Mouse (Mus musculus) ovary, postnatal 36 days (tissue): ENCODE results near the gene Tsga10ip.

Experiments used
- DNase-seq: peaks from one replicate; pipeline ENCODE4 v3.0.0; 2022; ENCODE audit warnings: low spot score, mixed read lengths

Tsga10ip gene

DNA sequence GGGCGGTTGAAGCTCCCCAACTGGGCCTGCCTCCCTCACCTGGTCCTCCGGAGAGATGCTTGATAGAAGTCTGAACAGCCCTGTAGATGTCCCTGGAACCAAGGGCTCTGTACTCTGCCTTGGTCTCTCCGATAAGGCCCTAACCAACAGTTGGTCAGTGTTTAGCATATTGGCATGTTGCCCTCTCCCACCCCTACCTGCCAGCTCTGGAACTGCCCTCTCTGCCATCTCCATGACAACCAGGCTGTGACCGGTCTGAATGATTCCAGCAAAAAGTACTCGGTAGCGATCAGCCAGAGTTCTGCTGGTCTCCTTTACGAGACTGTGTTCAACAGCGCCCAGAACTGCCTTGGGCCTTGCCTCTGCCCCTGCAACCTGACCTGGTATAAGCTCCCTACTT, at the start of gene Tsga10ip:
TSS of gene Tsga10ip (minus strand) at position 234 of the 400 bp plus-strand sequence.
- no peak for DNase-seq

GRCm38 (mm10) chr19:5451766-5452165, 49.4 kb upstream of the Tsga10ip start:
- no peak for DNase-seq

GRCm38 (mm10) chr19:5449673-5450072, 47.3 kb upstream of the Tsga10ip start:
- no peak for DNase-seq

DNA sequence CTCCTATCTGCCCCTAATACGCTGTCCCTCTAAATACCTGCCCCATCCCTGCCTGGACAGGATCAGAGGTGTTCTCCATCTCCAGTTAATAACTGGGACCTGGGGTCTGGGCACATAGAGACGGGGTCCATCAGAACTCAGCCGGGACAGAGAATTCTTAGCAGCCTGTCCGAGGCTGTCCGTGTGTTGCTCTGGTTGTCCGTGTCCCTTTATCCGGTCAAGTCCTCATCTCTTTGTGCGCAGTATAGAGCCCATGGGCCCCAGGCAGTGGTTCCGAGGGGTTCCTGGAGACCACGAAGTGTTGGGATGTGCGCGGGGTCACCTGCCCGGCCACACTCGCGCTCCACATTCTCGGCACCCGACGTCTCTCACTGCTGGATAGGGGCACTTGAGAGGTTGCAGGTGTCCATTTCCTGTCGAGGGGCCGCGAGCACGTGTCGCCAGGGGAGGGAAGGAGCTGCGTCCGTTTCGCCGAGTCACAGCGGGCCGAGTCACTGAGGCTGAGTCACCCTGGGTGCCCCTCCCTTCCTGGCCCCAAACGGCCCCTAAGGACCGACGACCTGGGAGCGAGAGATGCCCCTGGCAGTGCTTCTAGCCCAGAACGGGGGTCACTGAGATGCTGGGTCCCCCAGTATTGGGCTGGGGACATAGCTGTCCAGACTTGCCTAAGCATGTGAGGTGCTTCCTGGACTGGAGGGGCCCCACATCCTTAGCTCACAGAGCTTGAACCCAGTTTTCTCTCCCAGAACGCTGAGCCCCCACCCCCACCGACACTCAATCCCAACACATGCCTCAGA, 46.2 kb upstream of the Tsga10ip start:
- no peak for DNase-seq

DNA sequence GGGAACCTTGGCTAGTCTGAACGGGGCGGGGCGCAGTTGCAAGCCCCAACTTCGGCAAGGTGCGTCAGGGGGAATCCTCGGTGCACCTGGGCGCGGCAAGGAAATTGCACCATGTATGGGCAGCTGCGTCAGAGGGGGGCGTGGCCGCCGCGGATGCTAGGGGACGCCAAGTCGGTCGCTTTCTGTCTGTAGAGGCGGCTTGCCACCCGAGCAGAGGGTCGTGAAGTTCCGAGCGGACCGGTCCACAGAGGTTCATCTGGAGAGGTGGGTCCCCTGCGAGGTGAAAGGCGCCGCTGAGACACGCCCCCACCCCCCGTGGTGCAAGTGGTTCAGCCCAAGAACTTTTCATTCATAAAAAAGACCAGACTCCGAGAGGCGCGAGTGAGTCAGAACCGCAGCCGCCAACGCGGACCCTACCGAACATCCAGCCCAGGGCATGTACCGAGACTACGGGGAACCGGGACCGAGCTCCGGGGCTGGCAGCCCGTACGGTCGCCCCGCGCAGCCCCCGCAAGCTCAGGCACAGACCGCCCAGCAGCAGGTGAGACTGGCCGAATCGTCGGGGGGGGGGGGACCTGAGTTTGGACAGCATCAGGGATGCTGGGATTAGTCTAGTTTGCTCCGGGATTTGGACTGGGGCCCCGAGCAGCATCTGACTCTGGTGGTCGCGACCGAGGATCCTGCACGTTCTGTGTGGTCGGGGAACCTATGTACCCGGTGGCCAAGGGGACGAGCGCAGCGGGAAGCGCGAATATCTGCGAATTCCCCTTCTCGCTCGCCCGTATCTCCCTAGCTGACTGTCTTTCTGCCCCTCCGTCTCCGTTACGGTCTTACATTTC, 45.4 kb upstream of the Tsga10ip start, which contains the start of gene Fosl1:
TSS of gene Fosl1 (plus strand) at position 33 of the 839 bp plus-strand sequence.
- peak; percentile 64 for DNase-seq

GRCm38 (mm10) chr19:5445747-5446146, 43.4 kb upstream of the Tsga10ip start:
- no peak for DNase-seq

DNA sequence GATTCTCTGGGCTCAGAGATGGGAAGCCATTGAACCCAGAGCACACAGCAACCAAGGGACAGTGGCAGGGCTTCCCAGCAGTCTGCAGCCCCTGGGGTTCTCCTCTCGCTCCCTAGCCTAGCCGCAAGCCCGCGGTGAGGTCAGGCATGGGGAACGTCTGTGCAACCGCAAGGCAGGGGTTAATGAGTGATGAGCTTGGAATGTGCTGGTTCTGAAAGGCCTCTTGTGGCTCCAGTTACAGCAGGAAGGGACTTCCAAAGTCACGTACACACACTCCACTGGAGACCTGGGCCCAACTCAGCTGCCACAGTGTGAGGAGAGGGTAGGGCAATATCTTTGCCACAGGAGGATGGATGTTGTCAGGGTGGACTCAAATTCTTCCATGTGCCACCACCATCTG, 42.6 kb upstream of the Tsga10ip start:
- no peak for DNase-seq

DNA sequence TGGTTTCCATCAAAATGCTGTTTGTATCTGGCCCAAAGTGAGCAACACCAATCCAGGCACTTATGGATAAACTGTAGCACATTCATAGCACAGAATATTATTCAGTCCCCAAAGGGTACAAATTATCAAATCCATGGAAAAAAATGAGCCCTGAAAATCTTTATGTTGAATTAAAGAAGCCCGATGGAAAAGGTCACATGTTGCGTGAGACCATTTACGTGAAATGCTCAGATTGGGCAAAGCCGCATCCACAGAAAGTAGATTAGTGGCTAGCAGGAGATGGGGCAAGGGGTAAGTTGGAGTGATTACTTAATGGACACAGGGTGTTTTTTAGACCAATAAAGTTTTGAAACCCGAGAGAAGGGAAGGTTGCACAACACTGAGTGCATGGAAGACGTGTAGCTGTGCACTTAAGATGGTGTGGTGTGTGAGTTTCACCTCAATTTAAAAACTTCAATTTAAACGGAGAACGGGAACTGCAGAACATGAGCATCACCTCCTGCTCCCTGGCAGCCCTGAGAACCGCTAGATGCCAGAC, 42.1 kb upstream of the Tsga10ip start:
- no peak for DNase-seq

GRCm38 (mm10) chr19:5433951-5434350, 31.6 kb upstream of the Tsga10ip start:
- no peak for DNase-seq

GRCm38 (mm10) chr19:5432992-5433852, 30.9 kb upstream of the Tsga10ip start:
- peak; percentile 59 for DNase-seq

- no peak for DNase-seq
These were observed 29.7 kb upstream of the Tsga10ip start for GRCm38 (mm10) chr19:5431911-5432464.

DNA sequence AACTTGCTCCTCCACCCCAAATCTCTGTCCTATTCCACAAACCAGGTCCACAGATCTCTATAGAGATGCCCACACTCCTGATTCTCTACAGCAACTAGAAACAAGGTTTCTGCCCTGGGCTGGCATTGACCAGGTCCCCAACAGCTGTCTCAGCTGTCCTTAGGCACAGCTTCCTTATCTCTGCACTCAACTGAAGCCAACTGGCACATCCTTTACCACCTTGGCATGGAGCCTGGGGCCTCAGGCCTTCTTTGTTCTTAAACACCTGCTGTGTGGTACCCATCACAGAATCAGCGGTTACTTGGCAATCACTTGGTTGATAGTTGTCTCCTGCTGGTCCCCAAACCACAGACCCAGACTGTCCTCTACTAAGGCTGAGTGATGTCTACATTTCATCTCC, 28.1 kb upstream of the Tsga10ip start:
- no peak for DNase-seq

DNA sequence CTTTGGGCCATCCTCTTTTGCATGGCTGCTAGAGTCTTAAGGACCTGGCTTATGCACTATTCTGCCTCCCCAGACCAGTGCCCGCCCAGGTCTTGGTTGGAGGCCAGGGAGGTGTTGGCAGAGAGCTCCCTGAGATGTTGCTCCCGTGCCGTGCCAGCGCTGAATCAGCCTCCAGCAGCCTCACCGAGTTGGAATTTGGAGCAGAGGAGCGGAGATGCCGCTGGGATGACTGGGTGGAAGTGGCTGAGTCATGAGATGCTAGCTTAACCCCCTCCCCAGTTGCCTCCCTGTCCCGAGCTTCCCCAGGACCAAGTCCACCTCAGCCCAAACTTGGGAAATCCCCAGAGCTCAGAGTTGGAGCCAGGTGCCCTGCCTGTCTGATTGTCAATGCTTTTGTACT, 27.5 kb upstream of the Tsga10ip start:
- DNase-seq: peak; percentile 61

- no peak for DNase-seq
These were observed 26.9 kb upstream of the Tsga10ip start for GRCm38 (mm10) chr19:5429219-5429618.

DNA sequence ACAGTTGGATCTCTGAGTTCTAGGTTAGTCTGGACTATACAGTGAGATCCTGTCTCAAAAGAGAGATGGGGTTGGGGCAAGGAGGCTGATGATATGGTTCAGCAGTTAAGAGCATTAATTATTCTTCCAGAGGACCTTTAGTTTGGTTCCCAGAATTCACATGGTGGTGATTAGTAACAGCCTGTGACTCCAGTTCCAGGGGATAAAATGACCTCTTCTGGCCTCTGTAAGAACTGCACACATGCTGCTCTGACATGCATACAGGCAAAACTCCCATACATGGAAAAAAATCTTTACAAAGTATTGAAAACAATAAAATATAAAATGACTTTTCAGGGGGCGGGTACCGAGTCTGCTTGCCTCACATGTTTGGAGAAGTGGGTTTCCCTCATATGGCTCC, 25.8 kb upstream of the Tsga10ip start:
- no peak for DNase-seq

GRCm38 (mm10) chr19:5426640-5427290, 24.4 kb upstream of the Tsga10ip start:
- DNase-seq: no peak

GRCm38 (mm10) chr19:5425906-5426565, 23.7 kb upstream of the Tsga10ip start:
- DNase-seq: no peak

- peak; percentile 96 for DNase-seq
These were observed 22.7 kb upstream of the Tsga10ip start, which contains the start of the genes Drap1 and AI837181 for GRCm38 (mm10) chr19:5424782-5425741. Drap1 (minus strand) TSS chr19:5424979. AI837181 (plus strand) TSS chr19:5425144.
